Mouse (Mus musculus): Measurements from ENCODE around the gene Gm47969. TPM values are rescaled to one million over a fixed set of nuclear protein-coding genes. Genes with fewer than 3 reads are reported as not detected.
"Not testable (repeated sequence)": the region's sequence is repeated elsewhere in the genome, so short reads cannot be mapped to it uniquely, and the experiment has no call there.

The Gm47969 gene
- polyA plus RNA-seq (2012; rRNA removed), result not detected in 2 replicates

GRCm38 (mm10) chr1:83044882-83045427, at the start of gene Gm47969:
Gene Gm47969, plus strand, starts transcription at chr1:83044932.
- no peak for DNase-seq (ENCODE audit: low spot score)

DNA sequence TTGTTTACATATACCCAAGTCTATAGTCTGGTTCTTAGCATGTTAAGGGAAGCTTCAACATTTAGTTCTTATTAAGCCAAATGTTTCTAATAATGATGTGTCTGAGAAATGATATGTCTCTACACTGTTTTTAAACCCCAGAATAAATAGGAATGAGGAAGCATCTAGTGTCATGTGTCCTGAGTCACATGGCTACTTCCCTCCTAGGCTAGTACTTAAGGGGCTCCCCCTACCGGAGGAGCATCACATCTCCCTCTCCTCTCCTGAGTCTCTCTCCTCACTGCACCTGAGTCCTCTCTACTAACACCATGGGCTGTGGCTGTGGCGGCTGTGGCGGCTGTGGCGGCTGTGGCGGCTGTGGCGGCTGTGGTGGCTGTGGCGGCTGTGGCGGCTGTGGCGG, 44.4 kb upstream of the Gm47969 start, which contains the start of gene Gm47959:
TSS of gene Gm47959 (plus strand) at position 243 of the 400 bp plus-strand sequence.
- not testable (repeated sequence) for DNase-seq (ENCODE audit: low spot score)

GRCm38 (mm10) chr1:83006218-83007179, 38.2 kb upstream of the Gm47969 start:
- no peak for DNase-seq (ENCODE audit: low spot score)

- DNase-seq (ENCODE audit: low spot score), result no peak
Observed at GRCm38 (mm10) chr1:83007471-83007870, 37.3 kb upstream of the Gm47969 start.

- no peak for DNase-seq (ENCODE audit: low spot score)
Observed at GRCm38 (mm10) chr1:83014477-83014876, 30.3 kb upstream of the Gm47969 start.

GRCm38 (mm10) chr1:83015329-83015879, 29.3 kb upstream of the Gm47969 start:
- no peak for DNase-seq (ENCODE audit: low spot score)

DNA sequence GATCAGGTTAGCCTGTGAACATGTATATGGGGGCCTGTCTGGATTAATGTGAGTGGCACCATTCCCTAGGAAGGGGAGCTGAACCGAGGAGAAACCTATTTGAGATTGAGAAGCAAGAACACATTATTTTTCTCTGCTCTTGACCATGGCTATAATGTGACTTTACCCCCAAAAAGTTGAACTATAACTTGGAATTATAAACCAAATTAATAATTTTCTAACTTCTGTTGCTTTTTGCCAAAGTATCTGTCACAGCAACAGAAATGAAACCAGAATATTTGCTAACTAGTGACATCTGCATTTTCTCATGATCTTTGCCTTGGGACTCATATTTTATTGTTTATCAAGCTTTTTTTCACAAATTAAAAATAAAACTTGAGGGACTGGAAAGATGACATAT, 28.2 kb upstream of the Gm47969 start:
- no peak for DNase-seq (ENCODE audit: low spot score)

- DNase-seq (ENCODE audit: low spot score), result no peak
Observed at GRCm38 (mm10) chr1:83031950-83032349, 12.8 kb upstream of the Gm47969 start.

GRCm38 (mm10) chr1:83032508-83032907, 12.2 kb upstream of the Gm47969 start:
- no peak for DNase-seq (ENCODE audit: low spot score)

- no peak for DNase-seq (ENCODE audit: low spot score)
Observed at GRCm38 (mm10) chr1:83034509-83034908, 10.2 kb upstream of the Gm47969 start.

DNA sequence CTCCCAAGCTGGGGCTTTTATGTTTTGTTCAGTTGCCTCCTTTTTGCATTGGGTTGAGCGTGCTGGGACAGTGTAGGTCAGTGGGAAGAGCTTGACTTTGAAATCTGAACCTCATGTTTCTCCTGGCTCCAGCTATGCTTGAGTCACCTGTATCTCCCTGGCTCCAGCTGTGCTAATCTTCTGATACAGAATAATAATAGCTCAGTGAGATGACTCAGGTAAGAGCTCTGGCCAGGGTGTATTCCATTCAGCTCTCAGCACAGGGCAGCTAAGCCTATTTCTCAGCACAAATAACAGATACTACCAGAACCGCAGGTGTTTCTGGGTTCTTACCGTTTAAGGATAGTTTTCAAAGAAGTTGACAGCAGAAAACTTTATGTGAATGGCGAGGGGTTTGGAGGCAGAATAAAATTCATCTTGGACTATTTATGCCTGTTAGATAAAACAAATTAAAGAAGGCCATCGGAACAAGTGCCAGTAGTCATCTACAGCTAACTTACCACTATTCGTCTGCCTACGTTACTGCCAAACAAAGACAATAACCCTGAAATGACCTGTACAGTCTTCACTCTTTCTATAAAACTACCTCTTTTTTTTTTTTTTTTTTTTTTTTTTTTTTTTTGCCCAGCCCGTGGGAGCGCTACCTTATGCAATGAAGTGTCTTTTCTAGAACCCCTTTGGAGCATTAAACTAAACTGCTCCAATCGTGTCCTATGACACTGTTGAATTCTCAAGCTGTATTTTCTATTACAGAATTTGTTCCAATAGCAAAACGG, 7.7 kb upstream of the Gm47969 start:
- no peak for DNase-seq (ENCODE audit: low spot score)

GRCm38 (mm10) chr1:83038109-83038672, 6.5 kb upstream of the Gm47969 start, which contains the start of gene Slc19a3:
Gene Slc19a3, minus strand, starts transcription at chr1:83038448.
- no peak for DNase-seq (ENCODE audit: low spot score)

GRCm38 (mm10) chr1:83039080-83039479, 5.7 kb upstream of the Gm47969 start:
- no peak for DNase-seq (ENCODE audit: low spot score)

- no peak for DNase-seq (ENCODE audit: low spot score)
Observed at GRCm38 (mm10) chr1:83042380-83042779, 2.4 kb upstream of the Gm47969 start, which contains the start of gene Krtap28-10. Gene Krtap28-10, minus strand, starts transcription at chr1:83042480.

DNA sequence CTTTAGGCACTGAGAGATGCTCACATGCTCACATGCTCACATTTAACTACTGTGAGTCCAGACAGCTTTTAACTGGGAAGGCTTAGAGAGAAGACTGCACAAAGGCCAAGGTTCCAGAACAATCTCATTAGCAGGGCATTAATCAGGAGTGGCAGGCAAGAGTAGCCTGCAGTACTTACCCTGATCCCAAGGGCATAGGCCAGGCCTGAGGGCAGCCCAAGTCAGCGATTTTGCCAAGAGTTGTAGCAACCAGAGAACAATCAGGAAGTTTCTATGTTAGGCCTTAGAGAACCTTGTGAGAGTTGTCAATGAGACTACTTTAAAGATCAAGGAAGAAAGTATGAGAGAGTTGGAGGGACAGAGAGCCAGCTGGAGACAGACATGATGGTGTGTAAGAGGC, 13.7 kb downstream of the Gm47969 start:
- DNase-seq (ENCODE audit: low spot score), result no peak

DNA sequence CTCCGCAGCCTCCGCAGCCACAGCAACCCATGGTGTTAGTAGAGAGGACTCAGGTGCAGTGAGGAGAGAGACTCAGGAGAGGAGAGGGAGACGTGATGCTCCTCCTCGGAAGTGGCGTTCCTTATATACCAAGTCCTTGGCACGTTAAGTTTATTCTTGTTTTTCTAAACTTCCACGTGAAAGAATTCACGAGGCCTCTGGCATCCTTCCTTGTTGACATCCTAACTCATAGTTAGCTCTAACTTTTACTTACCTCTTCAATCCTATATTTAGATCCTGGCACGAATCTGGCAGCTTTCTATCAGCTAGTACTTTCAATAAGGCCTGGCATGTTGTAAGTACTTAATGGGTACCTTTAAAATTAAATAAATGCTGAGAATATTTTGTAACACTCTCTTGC, 14.5 kb downstream of the Gm47969 start, which contains the start of gene A030005K14Rik:
TSS of gene A030005K14Rik (minus strand) at position 101 of the 400 bp plus-strand sequence.
- no peak for DNase-seq (ENCODE audit: low spot score)

DNA sequence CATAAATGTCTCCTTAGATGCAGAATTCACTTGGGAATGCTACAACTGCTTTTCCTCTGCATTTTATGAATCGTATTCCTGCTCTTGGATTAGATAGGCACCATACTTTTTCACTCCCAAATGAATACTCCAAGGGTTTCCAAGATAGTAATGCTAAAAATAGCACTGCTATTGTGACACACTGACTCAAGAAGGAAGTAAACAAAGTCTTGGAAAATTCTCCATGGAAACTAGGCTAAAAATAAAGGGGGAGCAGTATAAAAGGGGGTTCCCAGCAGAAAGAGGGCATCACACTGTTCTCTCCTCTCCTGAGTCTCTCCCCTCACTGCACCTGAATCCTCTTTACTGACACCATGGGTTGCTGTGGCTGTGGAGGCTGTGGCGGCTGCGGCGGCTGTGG, 15.9 kb downstream of the Gm47969 start, which contains the start of gene Krtap28-13:
TSS of gene Krtap28-13 (plus strand) at position 288 of the 400 bp plus-strand sequence.
- DNase-seq (ENCODE audit: low spot score), result no peak

GRCm38 (mm10) chr1:83064851-83065250, 20.1 kb downstream of the Gm47969 start:
- no peak for DNase-seq (ENCODE audit: low spot score)

DNA sequence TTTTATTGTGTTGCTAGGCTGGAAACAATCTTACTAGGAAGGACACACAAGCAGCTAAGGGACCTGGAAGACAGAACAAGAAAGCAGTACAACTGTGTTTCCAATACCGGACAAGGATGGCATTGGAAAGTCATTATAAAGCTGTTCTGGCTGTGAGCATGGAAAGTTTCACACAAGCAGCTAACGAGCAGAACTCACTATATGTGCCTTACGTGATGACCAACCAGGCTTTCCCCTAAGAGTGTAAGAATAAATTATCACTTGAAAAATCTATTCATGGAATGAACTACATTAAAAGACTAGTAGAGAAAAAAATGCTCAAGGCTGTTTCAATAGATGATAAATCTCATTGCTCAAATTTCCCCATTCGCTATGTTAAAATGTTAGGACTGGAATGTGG, 21.8 kb downstream of the Gm47969 start:
- DNase-seq (ENCODE audit: low spot score), result no peak

- no peak for DNase-seq (ENCODE audit: low spot score)
Observed at GRCm38 (mm10) chr1:83067205-83067604, 22.5 kb downstream of the Gm47969 start.

DNA sequence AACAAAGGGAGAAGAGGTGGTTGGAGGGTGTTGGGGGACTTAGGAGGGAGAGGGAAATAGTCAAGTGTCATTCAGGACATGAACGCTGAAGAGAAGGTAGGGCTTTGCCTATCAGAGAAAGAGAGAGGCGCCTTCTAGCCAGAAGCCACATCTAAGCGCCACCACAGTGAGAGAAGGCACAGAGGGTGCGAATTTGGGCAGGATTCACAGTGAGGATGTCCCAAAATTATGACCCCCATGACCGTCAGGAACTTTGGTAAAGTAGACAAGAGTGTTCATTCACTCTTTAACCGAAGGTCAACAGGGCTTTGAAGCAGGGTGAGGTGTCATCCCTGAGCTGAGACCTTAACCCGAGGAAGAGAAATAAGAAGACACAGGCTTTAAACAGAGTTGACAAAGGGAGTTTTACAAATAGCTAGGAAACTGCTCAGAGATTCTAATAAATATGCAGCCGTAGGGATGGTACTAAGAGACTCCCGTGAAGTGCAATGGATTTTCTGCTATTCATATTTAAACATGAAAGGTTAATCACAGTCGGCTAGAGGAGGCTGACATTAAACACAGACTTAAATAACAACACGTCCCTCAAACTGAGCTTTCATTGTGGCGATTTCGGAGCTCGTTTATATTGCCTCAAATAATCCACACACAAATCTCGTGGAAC, 30.9 kb downstream of the Gm47969 start:
- DNase-seq (ENCODE audit: low spot score), result no peak
